Mouse (Mus musculus): ENCODE data around the gene Nrgn. TPM values are rescaled to one million over a fixed set of nuclear protein-coding genes. Genes with fewer than 3 reads are reported as not detected.

The Nrgn gene
- total RNA-seq, 1 experiment from 2014 or later = 36.8 TPM

GRCm38 (mm10) chr9:37530888-37531705 is 21.6 kb downstream of the Nrgn start:
- ATAC-seq (replicated peaks; ENCODE audit: low read depth, poor library complexity, severe bottlenecking) = peak; percentile 53

GRCm38 (mm10) chr9:37530031-37530887 is 22.4 kb downstream of the Nrgn start:
- peak; percentile 71 for ATAC-seq (replicated peaks; ENCODE audit: low read depth, poor library complexity, severe bottlenecking)

- no peak for ATAC-seq (replicated peaks; ENCODE audit: low read depth, poor library complexity, severe bottlenecking)
These were observed 24.3 kb downstream of the Nrgn start for GRCm38 (mm10) chr9:37528225-37528970.

DNA sequence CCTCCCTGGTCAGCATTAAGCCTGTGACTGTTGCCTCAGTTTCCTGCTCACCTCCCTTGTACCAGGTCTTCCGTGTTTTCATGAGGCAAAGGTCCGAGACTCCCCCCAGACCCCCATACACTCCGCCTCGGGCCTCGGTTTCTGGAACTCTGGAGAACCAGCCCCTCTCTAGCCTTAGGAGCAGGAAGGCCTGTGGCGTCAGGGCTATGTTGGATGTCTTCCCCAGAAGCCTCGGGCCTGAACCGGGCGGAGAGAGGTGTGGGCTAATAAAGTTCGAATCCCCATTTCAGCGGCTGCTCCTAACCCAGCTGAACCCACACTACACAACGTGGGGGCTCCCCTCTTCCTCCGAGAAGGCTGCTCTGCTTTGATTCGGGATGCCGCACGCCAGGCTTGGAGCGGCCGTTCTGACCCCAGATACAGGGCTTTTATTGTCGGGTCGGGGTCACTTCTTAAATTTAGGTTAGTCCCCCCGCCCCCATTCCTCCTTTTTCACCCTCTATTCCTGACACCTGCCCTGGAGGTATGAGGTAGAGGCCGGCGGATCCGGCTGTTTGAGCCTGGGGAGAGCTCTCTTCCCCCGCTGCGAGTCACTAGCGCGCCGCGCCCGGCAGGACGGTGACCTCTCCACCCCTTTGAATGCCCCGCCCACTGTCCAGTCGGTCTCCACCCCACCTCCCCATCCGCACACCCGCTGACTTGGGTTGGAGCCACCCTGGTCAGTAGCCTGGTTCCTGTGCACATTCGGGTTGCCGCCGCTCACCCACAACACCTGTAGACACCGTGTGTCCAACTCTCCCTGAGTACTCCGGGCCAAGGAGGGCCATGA is 25.1 kb downstream of the Nrgn start, which contains the start of gene Esam:
Esam (plus strand) TSS at position 683 of the 829 bp plus-strand sequence.
- peak; percentile 23; the same call in 1 of the 2 replicates for ATAC-seq (replicated peaks; ENCODE audit: low read depth, poor library complexity, severe bottlenecking)

- peak; percentile 30 for ATAC-seq (replicated peaks; ENCODE audit: low read depth, poor library complexity, severe bottlenecking)
These were observed 26.0 kb downstream of the Nrgn start for GRCm38 (mm10) chr9:37526443-37527395.

GRCm38 (mm10) chr9:37525461-37525860 is 27.2 kb downstream of the Nrgn start:
- no peak for ATAC-seq (replicated peaks; ENCODE audit: low read depth, poor library complexity, severe bottlenecking)

DNA sequence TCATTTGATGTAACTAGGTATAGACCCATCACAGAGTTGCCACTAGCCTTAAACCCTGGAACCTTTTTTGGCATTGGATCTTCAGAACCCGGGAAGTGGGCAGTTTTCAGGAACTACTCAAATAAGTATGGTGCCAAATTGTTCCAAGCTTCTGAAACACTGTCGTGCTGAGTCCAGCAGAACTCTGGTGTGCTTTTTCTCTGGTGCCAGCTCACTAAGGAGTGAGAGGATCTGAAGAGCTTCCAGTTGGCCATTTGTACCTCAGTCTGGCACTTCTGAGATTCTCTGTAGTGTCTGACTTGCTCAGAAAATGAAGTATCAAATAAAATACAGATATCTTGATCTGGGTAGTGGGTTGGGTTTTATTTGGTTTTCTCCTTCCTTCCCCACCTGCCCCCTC is 32.7 kb downstream of the Nrgn start:
- no peak for ATAC-seq (replicated peaks; ENCODE audit: low read depth, poor library complexity, severe bottlenecking)

DNA sequence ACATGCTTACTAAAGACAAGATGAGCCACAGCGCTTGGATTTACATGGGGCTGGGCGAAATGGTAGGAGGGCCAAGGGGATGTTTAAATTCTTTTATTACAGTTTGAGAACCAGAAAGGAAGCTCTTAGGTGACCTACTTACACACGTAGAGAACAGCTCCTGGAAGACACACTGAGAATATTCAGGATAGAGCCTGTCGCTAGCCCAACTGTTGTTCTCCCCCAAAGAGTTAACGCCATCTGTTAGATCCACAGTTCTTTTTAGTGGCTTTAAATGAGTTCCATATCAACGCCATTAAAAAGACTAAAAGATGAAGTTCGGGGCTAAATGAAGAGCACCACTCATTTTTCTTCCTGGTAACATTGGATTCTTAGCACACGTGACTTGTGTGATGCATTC is 33.7 kb downstream of the Nrgn start:
- no peak for ATAC-seq (replicated peaks; ENCODE audit: low read depth, poor library complexity, severe bottlenecking)

DNA sequence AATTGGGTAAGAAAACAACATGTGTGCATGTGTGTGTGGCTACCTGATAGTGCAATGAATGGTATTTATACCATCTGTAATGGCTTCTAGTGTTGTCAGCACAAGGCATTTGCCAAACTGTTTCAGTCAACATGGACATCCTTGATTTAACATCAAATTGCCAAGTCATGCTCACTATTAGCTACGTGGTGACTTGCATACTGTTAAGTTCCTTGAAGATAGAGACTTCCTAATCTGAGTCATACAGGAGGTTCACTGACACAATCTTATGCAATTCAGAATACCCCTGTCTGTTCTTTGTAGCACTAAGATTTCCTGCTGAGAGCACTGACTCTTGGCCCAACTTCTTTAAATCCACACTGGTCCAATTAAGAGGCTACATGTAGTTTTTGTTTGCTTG is 35.2 kb downstream of the Nrgn start:
- peak; percentile 98 for ATAC-seq (replicated peaks; ENCODE audit: low read depth, poor library complexity, severe bottlenecking)

DNA sequence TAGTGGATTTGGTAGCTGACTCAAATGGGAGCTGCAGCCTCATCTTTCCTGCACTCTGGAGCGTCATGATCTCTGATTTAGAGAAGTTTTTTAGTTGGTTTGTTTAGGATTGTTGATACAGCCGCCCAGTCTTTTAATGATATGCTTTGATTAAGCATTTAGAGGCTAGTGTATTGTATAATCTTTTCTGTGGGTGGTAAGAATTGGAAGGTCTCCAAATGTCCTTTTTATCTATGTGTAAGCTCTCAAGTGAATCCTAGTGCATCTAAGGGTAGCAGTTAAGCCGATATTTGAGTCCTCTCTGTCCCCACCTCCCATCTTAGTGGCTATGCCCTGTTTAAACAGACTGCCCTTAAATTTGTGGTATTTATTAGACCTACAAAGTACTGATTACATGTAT is 38.2 kb downstream of the Nrgn start:
- ATAC-seq (replicated peaks; ENCODE audit: low read depth, poor library complexity, severe bottlenecking) = no peak

DNA sequence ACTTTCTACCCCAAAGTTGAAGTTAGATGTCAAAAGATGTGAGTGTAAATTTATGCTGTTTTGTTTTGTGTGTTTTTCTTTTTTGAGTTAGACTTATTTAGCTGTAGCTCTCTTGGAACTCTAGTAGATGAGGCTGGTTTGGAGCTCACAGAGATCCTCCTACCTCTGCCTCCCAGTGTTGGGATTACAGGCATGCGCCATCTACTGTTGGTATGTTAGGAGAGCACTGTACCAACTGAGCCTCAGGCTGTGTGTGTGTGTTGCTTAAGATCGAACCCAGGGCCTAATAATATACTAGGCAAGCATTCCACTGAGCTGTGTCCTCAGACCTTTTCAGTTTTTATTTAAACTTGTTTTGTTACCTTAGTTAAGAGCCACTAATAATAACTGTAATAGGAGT is 40.6 kb downstream of the Nrgn start:
- ATAC-seq (replicated peaks; ENCODE audit: low read depth, poor library complexity, severe bottlenecking) = peak; percentile 71

- ATAC-seq (replicated peaks; ENCODE audit: low read depth, poor library complexity, severe bottlenecking) = no peak
These were observed 46.7 kb downstream of the Nrgn start for GRCm38 (mm10) chr9:37506023-37506422.

DNA sequence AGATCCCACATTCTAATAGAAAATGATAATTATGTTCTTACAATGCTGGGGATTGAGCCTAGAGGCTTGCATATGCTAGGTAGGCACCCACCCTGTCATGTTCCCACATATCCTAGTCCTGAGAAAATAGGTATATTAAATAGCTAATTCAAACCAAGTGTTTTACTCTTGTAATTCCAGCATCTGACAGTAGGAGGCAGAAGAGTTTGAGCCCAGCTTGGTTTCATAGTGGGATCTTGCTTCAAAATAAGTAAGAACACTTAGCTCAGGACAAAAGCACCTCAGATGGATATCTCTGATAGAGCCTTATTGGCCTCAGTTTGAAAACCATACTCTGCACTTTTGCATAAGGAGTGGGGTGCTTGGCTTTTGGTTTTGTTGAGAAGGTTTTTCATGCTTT is 48.4 kb downstream of the Nrgn start:
- ATAC-seq (replicated peaks; ENCODE audit: low read depth, poor library complexity, severe bottlenecking) = no peak

- no peak for ATAC-seq (replicated peaks; ENCODE audit: low read depth, poor library complexity, severe bottlenecking)
These were observed 51.5 kb downstream of the Nrgn start for GRCm38 (mm10) chr9:37501170-37501569.

DNA sequence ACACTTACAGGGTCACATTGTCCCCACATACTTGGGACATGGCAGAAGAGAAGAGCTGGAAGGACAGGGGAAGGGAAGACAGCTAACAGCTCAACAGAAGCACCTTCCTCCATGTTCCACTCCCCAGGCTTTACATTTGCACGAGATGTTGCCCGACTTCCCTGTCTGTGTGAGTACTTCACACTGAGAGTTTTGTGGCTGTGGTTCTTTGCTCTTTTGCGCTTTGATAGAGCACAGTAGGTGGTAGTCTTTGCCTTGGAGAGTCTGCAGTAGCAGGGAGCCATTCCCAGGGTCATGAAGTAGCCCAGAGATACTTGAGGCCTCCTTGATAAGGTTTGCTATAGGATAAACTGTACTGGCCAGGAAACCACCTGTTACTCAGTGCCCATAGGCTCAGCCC is 52.5 kb downstream of the Nrgn start:
- ATAC-seq (replicated peaks; ENCODE audit: low read depth, poor library complexity, severe bottlenecking) = no peak

- no peak for ATAC-seq (replicated peaks; ENCODE audit: low read depth, poor library complexity, severe bottlenecking)
These were observed 56.4 kb downstream of the Nrgn start for GRCm38 (mm10) chr9:37496325-37496724.

GRCm38 (mm10) chr9:37495761-37496160 is 56.9 kb downstream of the Nrgn start:
- ATAC-seq (replicated peaks; ENCODE audit: low read depth, poor library complexity, severe bottlenecking) = no peak
